8 mouse cellular contexts compared by ENCODE assay signal in genomic region chr12:102283483-102284266, GRCm38 (mm10). TPM values are rescaled to one million over a fixed set of nuclear protein-coding genes. Genes with fewer than 3 reads are reported as not detected.
A peak's percentile ranks its signal among the peaks of the same experiment; 100 is the strongest.
DNase-seq lines count a peak whose midpoint lies in the region; ATAC-seq and TF ChIP-seq lines count a peak whose summit lies in the region.

No protein-coding gene starts in this region.

- 8% methylated on average over 20 of the region's 24 CpGs for WGBS in forebrain, embryonic 15.5 days
- WGBS in hindbrain, embryonic 13.5 days = 6% methylated on average over 24 of the region's 24 CpGs
- WGBS in limb, embryonic 15.5 days = 8% methylated on average over 21 of the region's 24 CpGs
- WGBS in neural tube, embryonic 11.5 days = 8% methylated on average over 23 of the region's 24 CpGs

- H3K27ac ChIP-seq in CH12.LX (ENCODE audit: insufficient read depth, low read depth) = peak overlapping the region; percentile 2; the same call in 1 of the 2 replicates
- H3K27ac ChIP-seq in forebrain, embryonic 15.5 days (replicated peaks) = 0 out of 2 replicates have a peak overlapping the region, but pooled peaks have one; percentile 29
- H3K27ac ChIP-seq in hindbrain, embryonic 13.5 days = peak overlapping the region; percentile 64
- peak overlapping the region; percentile 85 for H3K27ac ChIP-seq in limb, embryonic 15.5 days
- H3K27ac ChIP-seq in neural tube, embryonic 11.5 days (ENCODE audit: low read depth, low read length) = no peak overlapping the region

- H3K36me3 ChIP-seq in CH12.LX (replicated peaks in 1 of 2; ENCODE audit: control insufficient read depth in 1 of 2, insufficient read depth in 1 of 2, low read length in 1 of 2) = no peaks in the 10 kb centered on the region
- no peaks in the 10 kb centered on the region for H3K36me3 ChIP-seq in forebrain, embryonic 15.5 days
- no peaks in the 10 kb centered on the region for H3K36me3 ChIP-seq in hindbrain, embryonic 13.5 days
- H3K36me3 ChIP-seq in limb, embryonic 15.5 days = no peaks in the 10 kb centered on the region
- H3K36me3 ChIP-seq in neural tube, embryonic 11.5 days (ENCODE audit: control insufficient read depth, insufficient read depth, low read length) = no peaks in the 10 kb centered on the region

- no peak for TF ChIP-seq POLR2A in CH12.LX (IDR thresholded peaks at IDR 0.05; ENCODE audit: low read depth, low read length)

- H3K4me2 ChIP-seq in CH12.LX (ENCODE audit: insufficient read depth, low read depth, poor library complexity, severe bottlenecking) = peak overlapping the region; percentile 77
- H3K4me2 ChIP-seq in forebrain, embryonic 15.5 days (replicated peaks) = peak overlapping the region; percentile 99
- peak overlapping the region; percentile 95 for H3K4me2 ChIP-seq in hindbrain, embryonic 13.5 days
- peak overlapping the region; percentile 91 for H3K4me2 ChIP-seq in limb, embryonic 15.5 days
- H3K4me2 ChIP-seq in neural tube, embryonic 11.5 days (ENCODE audit: low read depth) = peak overlapping the region; percentile 97

- no peak for TF ChIP-seq RAD21 in CH12.LX (IDR thresholded peaks at IDR 0.05; ENCODE audit: low read depth, low read length)

- dilution Hi-C loops in CH12.LX (cut with MboI; ENCODE audit: extremely low pct_ligation_motif_present, extremely low pct_unique_long_range_greater_than_20kb, low sequenced_read_pairs) = no loop called here

- peaks cover 5 to 32% of the 10 kb centered on the region in 2 experiments; a peak in 3 of 4 replicates for H3K4me1 ChIP-seq in CH12.LX (ENCODE audit: control insufficient read depth in 1 of 2, insufficient read depth in 2 of 2)
- H3K4me1 ChIP-seq in forebrain, embryonic 15.5 days = peaks cover 17% of the 10 kb centered on the region
- peaks cover 51% of the 10 kb centered on the region for H3K4me1 ChIP-seq in hindbrain, embryonic 13.5 days (replicated peaks)
- H3K4me1 ChIP-seq in limb, embryonic 15.5 days = peaks cover 58% of the 10 kb centered on the region
- H3K4me1 ChIP-seq in neural tube, embryonic 11.5 days (ENCODE audit: control insufficient read depth, insufficient read depth, low read length) = no peaks in the 10 kb centered on the region

- H3K79me2 ChIP-seq in CH12.LX (replicated peaks; ENCODE audit: control insufficient read depth, extremely low read depth, insufficient read depth, poor library complexity, severe bottlenecking) = 0 out of 2 replicates have a peak, but pooled peaks cover 5% of the 10 kb centered on the region

- no peak for TF ChIP-seq CTCF in CH12.LX (conservative IDR thresholded peaks at IDR 0.05 in 1 of 2, IDR thresholded peaks at IDR 0.05 in 1 of 2; ENCODE audit: low read depth in 2 of 2, low read length in 2 of 2)

- H3K4me3 ChIP-seq in CH12.LX (replicated peaks in 1 of 3; ENCODE audit: low read depth in 2 of 3, low read length in 2 of 3, poor library complexity in 1 of 3) = peak overlapping the region; percentile 50 to 82 (median 67)
- peak overlapping the region; percentile 54 for H3K4me3 ChIP-seq in forebrain, embryonic 15.5 days
- peak overlapping the region; percentile 54 for H3K4me3 ChIP-seq in hindbrain, embryonic 13.5 days
- H3K4me3 ChIP-seq in limb, embryonic 15.5 days = peak overlapping the region; percentile 64
- H3K4me3 ChIP-seq in neural tube, embryonic 11.5 days (ENCODE audit: low read depth, low read length) = peak overlapping the region; percentile 43

- ATAC-seq in forebrain, embryonic 15.5 days (replicated peaks) = peak; percentile 67
- peak; percentile 57 for ATAC-seq in hindbrain, embryonic 13.5 days (ENCODE audit: low FRiP score)
- ATAC-seq in limb, embryonic 15.5 days (ENCODE audit: insufficient number of reproducible peaks, low FRiP score, low TSS enrichment, low read depth) = 0 out of 2 replicates have a peak, but pooled peaks have one; percentile 20
- ATAC-seq in neural tube, embryonic 11.5 days (ENCODE audit: insufficient read depth, low FRiP score, low TSS enrichment) = peak; percentile 43

- DNase-seq in CH12.LX (ENCODE audit: extremely low read depth) = no peak
- peak; percentile 82 for DNase-seq in adrenal gland, adult 2 months
- peak; percentile 25 for DNase-seq in neural tube, embryonic 11.5 days (ENCODE audit: low spot score)
- no peak for DNase-seq in layer of hippocampus, adult 8-10 months (ENCODE audit: low spot score in 2 of 2)
- no peak for DNase-seq in right cerebral cortex, adult 2 months (ENCODE audit: low spot score in 2 of 2)

- peaks cover 9% of the 10 kb centered on the region for H3K9me3 ChIP-seq in CH12.LX (replicated peaks; ENCODE audit: low read length)
- no peaks in the 10 kb centered on the region for H3K9me3 ChIP-seq in forebrain, embryonic 15.5 days
- H3K9me3 ChIP-seq in hindbrain, embryonic 13.5 days = peaks cover under 1% of the 10 kb centered on the region; the same call in 1 of the 2 replicates
- no peaks in the 10 kb centered on the region for H3K9me3 ChIP-seq in limb, embryonic 15.5 days
- H3K9me3 ChIP-seq in neural tube, embryonic 11.5 days (ENCODE audit: control insufficient read depth, low read length) = no peaks in the 10 kb centered on the region

- in situ Hi-C loops in CH12.LX (cut with MboI; ENCODE audit: low pct_ligation_motif_present, low pct_unique_long_range_greater_than_20kb, low sequenced_read_pairs) = loop anchor here (5.0 kb wide), 1 partner anchor 99 kb away; no protein-coding TSS in a partner anchor

- peak overlapping the region; percentile 76 for H3K9ac ChIP-seq in CH12.LX (ENCODE audit: insufficient read depth, low read depth)
- peak overlapping the region; percentile 57 for H3K9ac ChIP-seq in forebrain, embryonic 15.5 days (replicated peaks)
- H3K9ac ChIP-seq in hindbrain, embryonic 13.5 days = peak overlapping the region; percentile 76
- peak overlapping the region; percentile 68 for H3K9ac ChIP-seq in limb, embryonic 15.5 days
- H3K9ac ChIP-seq in neural tube, embryonic 11.5 days (ENCODE audit: low read length) = peak overlapping the region; percentile 71

- peaks cover 17% of the 10 kb centered on the region for H3K27me3 ChIP-seq in CH12.LX (replicated peaks)
- H3K27me3 ChIP-seq in forebrain, embryonic 15.5 days = no peaks in the 10 kb centered on the region
- peaks cover 26% of the 10 kb centered on the region for H3K27me3 ChIP-seq in hindbrain, embryonic 13.5 days
- H3K27me3 ChIP-seq in limb, embryonic 15.5 days = no peaks in the 10 kb centered on the region
- no peaks in the 10 kb centered on the region for H3K27me3 ChIP-seq in neural tube, embryonic 11.5 days (ENCODE audit: control insufficient read depth, insufficient read depth, low read length)

- TF ChIP-seq EP300 in CH12.LX (IDR thresholded peaks at IDR 0.05; ENCODE audit: low read length) = no peak

TF ChIP-seq in CH12.LX, 34 proteins besides CTCF, POLR2A, EP300 and RAD21:
- TF ChIP-seq IRF4 (IDR thresholded peaks at IDR 0.05; ENCODE audit: low read depth, low read length) (no peak), POLR2AphosphoS2 (IDR thresholded peaks at IDR 0.05; ENCODE audit: low read depth, low read length) (no peak), MYC (IDR thresholded peaks at IDR 0.05; ENCODE audit: low read depth, low read length) (no peak), NELFE (IDR thresholded peaks at IDR 0.05; ENCODE audit: low read depth, low read length) (no peak), BHLHE40 (IDR thresholded peaks at IDR 0.05; ENCODE audit: low read depth, low read length) (no peak), CHD2 (IDR thresholded peaks at IDR 0.05; ENCODE audit: low read length) (no peak), TBP (conservative IDR thresholded peaks at IDR 0.05; ENCODE audit: low read depth, low read length) (no peak), ZKSCAN1 (IDR thresholded peaks at IDR 0.05; ENCODE audit: borderline replicate concordance, low read depth, low read length) (no peak), MAZ (IDR thresholded peaks at IDR 0.05; ENCODE audit: low read depth, low read length) (no peak), MAFK (IDR thresholded peaks at IDR 0.05; ENCODE audit: insufficient replicate concordance, low read length) (no peak), KAT2A (IDR thresholded peaks at IDR 0.05; ENCODE audit: insufficient replicate concordance, low read length) (no peak), JUN (IDR thresholded peaks at IDR 0.05; ENCODE audit: insufficient read depth, low read depth, low read length) (no peak), UBTF (IDR thresholded peaks at IDR 0.05; ENCODE audit: low read depth, low read length) (no peak), MEF2A (IDR thresholded peaks at IDR 0.05; ENCODE audit: borderline replicate concordance, low read depth, low read length) (no peak), JUND (conservative IDR thresholded peaks at IDR 0.05; ENCODE audit: low read depth, low read length) (no peak), USF1 (IDR thresholded peaks at IDR 0.05; ENCODE audit: low read depth, low read length) (no peak), RCOR1 (conservative IDR thresholded peaks at IDR 0.05; ENCODE audit: low read depth, low read length) (no peak), GABPA (IDR thresholded peaks at IDR 0.05; ENCODE audit: insufficient replicate concordance, low read depth, low read length) (no peak), ELF1 (IDR thresholded peaks at IDR 0.05; ENCODE audit: low read depth, low read length) (no peak)

RNA-seq across cellular contexts. Expression of gene Rin3, which starts 0.8 kb away (rescaled TPM):
- total RNA-seq in CH12.LX (2012; rRNA removed) (6.5 and 8.4 TPM in 2 replicates), CH12.LX (2014; rRNA removed) (2.4 and 3.3 TPM in 2 replicates)
- 9.0 and 10.0 TPM in 2 replicates for polyA plus RNA-seq in CH12.LX (2012; ENCODE audit: insufficient read length, low read depth)
- total RNA-seq in adrenal gland, adult 2 months (2021) = 10 to 100 TPM; 12.3 to 15.1 TPM
- polyA plus RNA-seq in adrenal gland, adult 2 months (2012; rRNA removed) = 7.4 and 8.9 TPM in 2 replicates
- 1.3 and 1.7 TPM in 2 replicates for polyA plus RNA-seq in forebrain, embryonic 15.5 days (2015; fragmentation: Nextera tagmentation; extraction: Ambion mirVana)
- 3.4 and 4.2 TPM in 2 replicates for polyA plus RNA-seq in hindbrain, embryonic 13.5 days (2015; fragmentation: Nextera tagmentation; extraction: Ambion mirVana)
- 9.3 and 10.5 TPM in 2 replicates for polyA plus RNA-seq in limb, embryonic 15.5 days (2015; fragmentation: Nextera tagmentation; extraction: Ambion mirVana)
- 3.7 and 5.0 TPM in 2 replicates for polyA plus RNA-seq in neural tube, embryonic 11.5 days (2014; fragmentation: Nextera tagmentation; extraction: Ambion mirVana)
- 1 to 10 TPM; 3.3 to 7.1 (median 4.8) TPM for total RNA-seq in layer of hippocampus, adult 8-10 months (2022)

Comparison
In these comparisons a context has a peak if more than half of its experiments do, and no peak if none do; other contexts are left out.
1. DNase-seq: peak in adrenal gland, adult 2 months (single experiment) and neural tube, embryonic 11.5 days (single experiment); none in CH12.LX (single experiment), layer of hippocampus, adult 8-10 months (0 of 2) and right cerebral cortex, adult 2 months (0 of 2).
2. Peak in every context shown above with its lines, with median percentiles within 50 percentile points of each other: H3K4me2 ChIP-seq, H3K4me3 ChIP-seq, H3K9ac ChIP-seq and ATAC-seq.